Mouse (Mus musculus) stomach, embryonic 14.5 days (tissue): ENCODE measurements at regions not wholly inside any gene's neighbourhood (a gene's known extent, or its start where the extent isn't known, plus 50 kb on each side); places are given as distances from the start of the nearest gene placed in this dataset.

ENCODE experiments used
- ATAC-seq: fragments of 200-750 bp; cut with Nextera tagmentation; 2 replicates; pipeline ENCODE4 v1.8.0; 2017; ENCODE audit warnings: low read depth, moderate TSS enrichment; ENCODE audit not compliant: insufficient number of reproducible peaks, insufficient read depth, low FRiP score
- H3K27ac ChIP-seq: fragments of 300-500 bp; sonication (generic); 2 replicates; pipeline ENCODE4 v1.5.1; 2014; ENCODE audit warnings: mild to moderate bottlenecking, low read length, moderate library complexity, mixed read lengths
- H3K27me3 ChIP-seq: fragments of 300-500 bp; sonication (generic); 2 replicates; pipeline ENCODE4 v1.6.1; 2014; ENCODE audit warnings: low read length, control low read depth, mixed read lengths; ENCODE audit not compliant: control insufficient read depth, insufficient read depth
- H3K36me3 ChIP-seq: fragments of 300-500 bp; sonication (generic); 2 replicates; pipeline ENCODE4 v1.6.1; 2014; ENCODE audit warnings: mild to moderate bottlenecking, control low read depth, low read length, moderate library complexity, mixed read lengths; ENCODE audit not compliant: control insufficient read depth, insufficient read depth
- H3K4me1 ChIP-seq: fragments of 300-500 bp; sonication (generic); 2 replicates; pipeline ENCODE4 v1.6.1; 2014; ENCODE audit warnings: low read length, control low read depth, mixed read lengths; ENCODE audit not compliant: control insufficient read depth, insufficient read depth
- H3K4me2 ChIP-seq: fragments of 300-500 bp; sonication (generic); replicated peaks from 2 replicates; pipeline ENCODE4 v1.6.1; 2014; ENCODE audit warnings: low read depth, low read length, control low read depth
- H3K4me3 ChIP-seq: fragments of 300-500 bp; sonication (generic); 2 replicates; pipeline ENCODE4 v1.5.1; 2014; ENCODE audit warnings: low read depth, low read length, control low read depth
- H3K9ac ChIP-seq: fragments of 300-500 bp; sonication (generic); replicated peaks from 2 replicates; pipeline ENCODE4 v1.6.1; 2014; ENCODE audit warnings: low read depth, mild to moderate bottlenecking, control low read depth, low read length, moderate library complexity, mixed read lengths
- H3K9me3 ChIP-seq: fragments of 300-500 bp; sonication (generic); 2 replicates; pipeline ENCODE4 v1.6.1; 2016; ENCODE audit warnings: low read depth, low read length, control low read depth; ENCODE audit not compliant: control insufficient read depth
- WGBS: fragments of 180-500 bp; shearing (Covaris S2); extraction: QIAGEN DNeasy Blood & Tissue Kit; methylation state at CpG from one replicate; pipeline ENCODE4 v1.1.7; 2014; 5-methylcytosine and 5-hydroxymethylcytosine counted together

DNA sequence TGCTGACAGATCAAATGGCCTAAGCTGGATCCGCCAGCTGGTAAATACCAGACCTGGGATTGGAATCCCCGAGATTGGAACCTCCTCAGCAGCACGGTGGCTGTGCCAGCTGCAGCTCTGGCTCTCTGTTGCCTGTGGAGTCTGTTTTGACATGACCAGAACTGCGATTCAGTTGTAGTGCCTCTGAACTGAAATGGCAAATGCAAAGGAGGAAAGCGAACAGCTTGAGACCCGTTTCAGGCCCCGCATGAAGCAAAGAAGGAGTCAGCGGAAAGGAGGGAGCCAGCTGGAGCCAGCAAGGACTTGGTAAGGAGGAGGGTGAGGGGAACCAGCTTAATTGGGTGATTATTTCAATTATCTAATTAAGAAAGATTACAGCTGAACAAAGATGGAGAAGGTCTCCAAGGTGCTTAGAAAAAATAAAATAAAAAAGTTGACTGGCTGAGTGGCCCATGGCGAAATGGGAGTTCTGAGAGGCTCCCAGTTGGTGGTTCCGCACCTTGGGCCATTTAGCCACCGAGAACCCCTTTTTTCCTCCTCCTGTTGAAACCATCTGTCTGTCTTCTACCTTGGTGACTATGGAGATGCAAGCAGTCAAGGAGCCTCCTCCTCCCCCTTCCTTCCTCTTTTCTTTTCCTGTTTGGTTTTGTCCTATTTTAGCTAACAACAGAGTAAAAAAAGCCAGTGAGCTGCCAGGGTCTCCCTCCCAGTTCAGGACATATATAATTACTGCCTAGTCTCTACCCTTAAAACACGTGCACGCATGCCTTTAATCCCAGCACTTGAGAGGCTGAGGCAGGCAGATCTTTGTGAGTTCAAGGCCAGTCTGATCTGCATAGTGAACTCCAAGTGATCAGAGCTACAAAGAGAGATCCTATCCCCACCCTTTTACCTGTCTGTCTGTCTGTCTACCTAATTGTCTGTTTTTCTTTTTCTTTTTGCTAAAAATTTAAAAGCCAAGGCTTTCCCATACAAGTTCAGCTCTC lies 54.3 kb upstream of the Rybp start:
- Histone ChIP-seq H3K4me2 (no peak overlapping the region), H3K4me3 (no peak overlapping the region), H3K36me3 (no peaks in the 10 kb centered on the region), H3K9me3 (no peaks in the 10 kb centered on the region), H3K4me1 (0 out of 2 replicates have a peak, but pooled peaks cover 3% of the 10 kb centered on the region), H3K27me3 (no peaks in the 10 kb centered on the region), H3K9ac (no peak overlapping the region), H3K27ac (no peak overlapping the region)
- 73% methylated on average over 13 of the region's 13 CpGs for WGBS
- ATAC-seq = no peak

DNA sequence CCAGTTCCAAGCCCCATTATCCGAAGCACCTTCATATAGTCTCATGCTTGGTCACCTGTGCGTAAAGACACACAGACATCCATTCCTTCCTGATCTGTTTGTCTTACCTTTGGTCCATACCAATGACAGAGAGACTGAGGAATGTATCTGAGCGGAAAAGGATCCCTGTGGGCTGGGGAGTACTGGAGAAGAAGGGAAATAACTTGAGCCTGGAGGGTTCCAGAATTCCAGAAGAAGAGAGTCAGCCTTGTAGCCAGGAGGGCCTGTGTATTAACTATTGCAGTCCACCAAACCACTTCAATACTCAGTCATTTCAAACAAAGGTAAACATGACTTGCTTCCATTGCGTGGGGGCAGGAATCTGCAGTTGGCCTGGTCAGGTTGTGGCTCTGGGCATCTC lies 51.0 kb upstream of the Rybp start:
- H3K4me3 ChIP-seq = no peak overlapping the region
- ATAC-seq = no peak
- no peak overlapping the region for H3K27ac ChIP-seq
- H3K27me3 ChIP-seq = no peaks in the 10 kb centered on the region
- H3K4me2 ChIP-seq = no peak overlapping the region
- no peak overlapping the region for H3K9ac ChIP-seq
- peaks cover 12% of the 10 kb centered on the region; the same call in 1 of the 2 replicates for H3K4me1 ChIP-seq
- no peaks in the 10 kb centered on the region for H3K9me3 ChIP-seq
- H3K36me3 ChIP-seq = no peaks in the 10 kb centered on the region
- 83% methylated on average over 4 of the region's 4 CpGs for WGBS
